Comparison of ENCODE assay signal across 8 mouse cellular contexts in genomic region chr7:80084484-80084931, GRCm38 (mm10). TPM values are rescaled to one million over a fixed set of nuclear protein-coding genes. Genes with fewer than 3 reads are reported as not detected.
DNase-seq lines count a peak whose midpoint lies in the region; ATAC-seq and TF ChIP-seq lines count a peak whose summit lies in the region.

No protein-coding gene starts in this region.

- no peak for ATAC-seq in forebrain, embryonic 12.5 days (ENCODE audit: low FRiP score)
- ATAC-seq in limb, embryonic 14.5 days (ENCODE audit: low FRiP score, low read depth) = peak; percentile 28; the same call in 1 of the 2 replicates

- DNase-seq in forebrain, embryonic 10.5 days (ENCODE audit: extremely low spot score, low spot score) = peak; percentile 77
- peak; percentile 48 for DNase-seq in CH12.LX (ENCODE audit: extremely low read depth)
- peak; percentile 68 for DNase-seq in c-Kit-positive CD71-positive TER-119-negative erythroid progenitor cells, embryonic 14.5 days (ENCODE audit: low read depth)
- DNase-seq in heart, postnatal 14 days = peak; percentile 69 to 82
- peak; percentile 75 for DNase-seq in limb, embryonic 14.5 days (ENCODE audit: low spot score)
- DNase-seq in naive thymus-derived CD4-positive, alpha-beta T cell, adult 2 months (ENCODE audit: low read depth) = peak; percentile 84
- peak; percentile 75 to 84 for DNase-seq in thymus, postnatal 36 days

- peaks cover 22% of the 10 kb centered on the region for H3K4me1 ChIP-seq in forebrain, embryonic 10.5 days
- 0 out of 2 replicates have a peak, but pooled peaks cover 2% of the 10 kb centered on the region for H3K4me1 ChIP-seq in forebrain, embryonic 12.5 days
- H3K4me1 ChIP-seq in CH12.LX (ENCODE audit: control insufficient read depth in 1 of 2, insufficient read depth in 2 of 2) = peaks cover 2 to 34% of the 10 kb centered on the region in 2 experiments; a peak in 3 of 4 replicates
- H3K4me1 ChIP-seq in limb, embryonic 14.5 days (ENCODE audit: control insufficient read depth, insufficient read depth, low read length) = no peaks in the 10 kb centered on the region

- H3K9me3 ChIP-seq in forebrain, embryonic 10.5 days = no peaks in the 10 kb centered on the region
- no peaks in the 10 kb centered on the region for H3K9me3 ChIP-seq in forebrain, embryonic 12.5 days
- H3K9me3 ChIP-seq in CH12.LX (replicated peaks; ENCODE audit: low read length) = peaks cover 37% of the 10 kb centered on the region
- H3K9me3 ChIP-seq in limb, embryonic 14.5 days (ENCODE audit: control insufficient read depth, low read length) = no peaks in the 10 kb centered on the region

- peaks cover 3% of the 10 kb centered on the region; the same call in 1 of the 2 replicates for H3K79me2 ChIP-seq in CH12.LX (replicated peaks; ENCODE audit: control insufficient read depth, extremely low read depth, insufficient read depth, poor library complexity, severe bottlenecking)

- no peak overlapping the region for H3K4me2 ChIP-seq in forebrain, embryonic 12.5 days
- no peak overlapping the region for H3K4me2 ChIP-seq in CH12.LX (ENCODE audit: insufficient read depth, low read depth, poor library complexity, severe bottlenecking)
- H3K4me2 ChIP-seq in limb, embryonic 14.5 days (replicated peaks; ENCODE audit: low read depth, low read length, severe bottlenecking) = no peak overlapping the region

- 63% methylated on average over 7 of the region's 7 CpGs for WGBS in forebrain, embryonic 10.5 days
- WGBS in forebrain, embryonic 12.5 days = 70% methylated on average over 7 of the region's 7 CpGs
- WGBS in limb, embryonic 14.5 days = 54% methylated on average over 7 of the region's 7 CpGs

- intact Hi-C loops in heart, postnatal 14 days (cut with DNase I) = loop anchor here (1.0 to 5.0 kb wide), 3 partner anchors 59 to 162 kb away; partner anchors contain the start of genes Ap3s2 and Arpin

- H3K9ac ChIP-seq in forebrain, embryonic 12.5 days = no peak overlapping the region
- H3K9ac ChIP-seq in CH12.LX (ENCODE audit: insufficient read depth, low read depth) = no peak overlapping the region
- no peak overlapping the region for H3K9ac ChIP-seq in limb, embryonic 14.5 days (ENCODE audit: low read depth, low read length, severe bottlenecking)

- in situ Hi-C loops in CH12.LX (cut with MboI; ENCODE audit: low pct_ligation_motif_present, low pct_unique_long_range_greater_than_20kb, low sequenced_read_pairs) = no loop called here

- H3K27ac ChIP-seq in forebrain, embryonic 10.5 days = no peak overlapping the region; the same call in 1 of the 2 replicates
- no peak overlapping the region for H3K27ac ChIP-seq in forebrain, embryonic 12.5 days
- no peak overlapping the region for H3K27ac ChIP-seq in CH12.LX (ENCODE audit: insufficient read depth, low read depth)
- no peak overlapping the region for H3K27ac ChIP-seq in limb, embryonic 14.5 days (replicated peaks; ENCODE audit: low read depth, low read length)

- peak; percentile 68 for TF ChIP-seq RAD21 in CH12.LX (IDR thresholded peaks at IDR 0.05; ENCODE audit: low read depth, low read length)

- TF ChIP-seq EP300 in CH12.LX (IDR thresholded peaks at IDR 0.05; ENCODE audit: low read length) = no peak

- TF ChIP-seq POLR2A in CH12.LX (IDR thresholded peaks at IDR 0.05; ENCODE audit: low read depth, low read length) = no peak
- TF ChIP-seq POLR2A in limb, embryonic 14.5 days (IDR thresholded peaks at IDR 0.05; ENCODE audit: borderline replicate concordance, extremely low read depth, insufficient read depth, insufficient read length) = no peak

- no peaks in the 10 kb centered on the region for H3K27me3 ChIP-seq in forebrain, embryonic 10.5 days (ENCODE audit: poor library complexity, severe bottlenecking)
- H3K27me3 ChIP-seq in forebrain, embryonic 12.5 days = no peaks in the 10 kb centered on the region
- H3K27me3 ChIP-seq in CH12.LX (replicated peaks) = no peaks in the 10 kb centered on the region
- no peaks in the 10 kb centered on the region for H3K27me3 ChIP-seq in limb, embryonic 14.5 days (ENCODE audit: control insufficient read depth, insufficient read depth, low read length)

- peak; percentile 37 to 82; a peak in 3 of 4 replicates for TF ChIP-seq CTCF in CH12.LX (conservative IDR thresholded peaks at IDR 0.05 in 1 of 2, IDR thresholded peaks at IDR 0.05 in 1 of 2; ENCODE audit: low read depth in 2 of 2, low read length in 2 of 2)

- H3K4me3 ChIP-seq in forebrain, embryonic 10.5 days = no peak overlapping the region
- no peak overlapping the region for H3K4me3 ChIP-seq in forebrain, embryonic 12.5 days (replicated peaks)
- H3K4me3 ChIP-seq in CH12.LX (replicated peaks in 1 of 3; ENCODE audit: low read depth in 2 of 3, low read length in 2 of 3, poor library complexity in 1 of 3) = no peak overlapping the region
- no peak overlapping the region for H3K4me3 ChIP-seq in limb, embryonic 14.5 days (replicated peaks; ENCODE audit: low read length)

- H3K36me3 ChIP-seq in forebrain, embryonic 10.5 days (replicated peaks) = peaks cover 89% of the 10 kb centered on the region
- peaks cover 73% of the 10 kb centered on the region for H3K36me3 ChIP-seq in forebrain, embryonic 12.5 days (replicated peaks)
- peaks cover 59 to 83% of the 10 kb centered on the region in 2 experiments for H3K36me3 ChIP-seq in CH12.LX (replicated peaks in 1 of 2; ENCODE audit: control insufficient read depth in 1 of 2, insufficient read depth in 1 of 2, low read length in 1 of 2)
- H3K36me3 ChIP-seq in limb, embryonic 14.5 days (ENCODE audit: control insufficient read depth, insufficient read depth, low read length) = peaks cover 63% of the 10 kb centered on the region

- dilution Hi-C loops in CH12.LX (cut with MboI; ENCODE audit: extremely low pct_ligation_motif_present, extremely low pct_unique_long_range_greater_than_20kb, low sequenced_read_pairs) = no loop called here

TF ChIP-seq in CH12.LX, 34 proteins besides CTCF, POLR2A, EP300 and RAD21:
- no peak for TF ChIP-seq ELF1 (IDR thresholded peaks at IDR 0.05; ENCODE audit: low read depth, low read length)
- peak; percentile 32; the same call in 1 of the 2 replicates for TF ChIP-seq ZC3H11A (IDR thresholded peaks at IDR 0.05; ENCODE audit: low read depth, low read length)
- TF ChIP-seq TCF12 (IDR thresholded peaks at IDR 0.05; ENCODE audit: low read depth, low read length) = peak; percentile 65
- no peak for TF ChIP-seq MAFK (IDR thresholded peaks at IDR 0.05; ENCODE audit: insufficient replicate concordance, low read length)
- no peak for TF ChIP-seq PAX5 (IDR thresholded peaks at IDR 0.05; ENCODE audit: low read length)
- peak; percentile 91 for TF ChIP-seq SMC3 (IDR thresholded peaks at IDR 0.05; ENCODE audit: low read depth, low read length)

RNA-seq across cellular contexts. Expression of gene Idh2, which starts 30.7 kb away (rescaled TPM):
- 462 and 476 TPM in 2 replicates for polyA plus RNA-seq in forebrain, embryonic 10.5 days (2016; fragmentation: Nextera tagmentation; extraction: Ambion mirVana)
- 359 and 369 TPM in 2 replicates for polyA plus RNA-seq in forebrain, embryonic 12.5 days (2016; fragmentation: Nextera tagmentation; extraction: Ambion mirVana)
- 71.1 and 96.4 TPM in 2 replicates for total RNA-seq in CH12.LX (2012; rRNA removed)
- total RNA-seq in CH12.LX (2014; rRNA removed) = 20.8 and 21.5 TPM in 2 replicates
- 13.6 and 21.1 TPM in 2 replicates for polyA plus RNA-seq in CH12.LX (2012; ENCODE audit: insufficient read length, low read depth)
- total RNA-seq in heart, postnatal 14 days (2021) = 1,000 to 10,000 TPM; 1,322 to 1,446 TPM
- 457 and 501 TPM in 2 replicates for polyA plus RNA-seq in limb, embryonic 14.5 days (2012; rRNA removed)
- polyA plus RNA-seq in limb, embryonic 14.5 days (2014; fragmentation: Nextera tagmentation; extraction: Ambion mirVana) = 580 and 595 TPM in 2 replicates

RNA-seq across cellular contexts. Expression of gene Zfp710, which starts 59.9 kb away (rescaled TPM):
- 33.3 and 33.4 TPM in 2 replicates for polyA plus RNA-seq in forebrain, embryonic 10.5 days (2016; fragmentation: Nextera tagmentation; extraction: Ambion mirVana)
- 30.5 and 33.9 TPM in 2 replicates for polyA plus RNA-seq in forebrain, embryonic 12.5 days (2016; fragmentation: Nextera tagmentation; extraction: Ambion mirVana)
- total RNA-seq in CH12.LX (2012; rRNA removed) (16.2 and 16.3 TPM in 2 replicates), CH12.LX (2014; rRNA removed) (6.1 and 7.6 TPM in 2 replicates)
- 12.1 and 14.4 TPM in 2 replicates for polyA plus RNA-seq in CH12.LX (2012; ENCODE audit: insufficient read length, low read depth)
- total RNA-seq in heart, postnatal 14 days (2021) = 10 to 100 TPM; 21.6 to 27.4 TPM
- polyA plus RNA-seq in limb, embryonic 14.5 days (2012; rRNA removed) = 24.7 and 35.5 TPM in 2 replicates
- polyA plus RNA-seq in limb, embryonic 14.5 days (2014; fragmentation: Nextera tagmentation; extraction: Ambion mirVana) = 15.0 and 16.9 TPM in 2 replicates

Comparison
In these comparisons a context has a peak if more than half of its experiments do, and no peak if none do; other contexts are left out.
1. RNA of gene Idh2, which starts 30.7 kb away (polyA plus RNA-seq): 457 to 595 TPM in limb, embryonic 14.5 days, 462 to 476 TPM in forebrain, embryonic 10.5 days and 359 to 369 TPM in forebrain, embryonic 12.5 days; 13.6 to 21.1 TPM in CH12.LX; every median in the first group is over 10 times any median in the second.
2. Peak in every context shown above with its lines, with median percentiles within 50 percentile points of each other: DNase-seq.